Mouse (Mus musculus) stomach, embryonic 16.5 days (tissue): ENCODE data around the gene Chka. TPM values are rescaled to one million over a fixed set of nuclear protein-coding genes. Genes with fewer than 3 reads are reported as not detected.

ENCODE experiments used
- ATAC-seq: fragments of 200-750 bp; cut with Nextera tagmentation; 2 replicates; pipeline ENCODE4 v1.8.0; 2017; ENCODE audit warnings: moderate number of reproducible peaks, moderate TSS enrichment; ENCODE audit not compliant: insufficient read depth, low FRiP score
- H3K27ac ChIP-seq: fragments of 300-500 bp; sonication (generic); 2 replicates; pipeline ENCODE4 v1.5.1; 2014; ENCODE audit warnings: low read length
- H3K27me3 ChIP-seq: fragments of 300-500 bp; sonication (generic); 2 replicates; pipeline ENCODE4 v1.6.1; 2014; ENCODE audit warnings: low read length, control low read depth, mixed read lengths; ENCODE audit not compliant: control insufficient read depth, insufficient read depth
- H3K36me3 ChIP-seq: fragments of 300-500 bp; sonication (generic); 2 replicates; pipeline ENCODE4 v1.6.1; 2014; ENCODE audit warnings: low read length; ENCODE audit not compliant: control insufficient read depth, insufficient read depth
- H3K4me1 ChIP-seq: fragments of 300-500 bp; sonication (generic); 2 replicates; pipeline ENCODE4 v1.6.1; 2014; ENCODE audit warnings: low read length, control low read depth, mixed read lengths; ENCODE audit not compliant: control insufficient read depth, insufficient read depth
- H3K4me2 ChIP-seq: fragments of 300-500 bp; sonication (generic); 2 replicates; pipeline ENCODE4 v1.6.1; 2014; ENCODE audit warnings: low read depth, low read length, mixed read lengths
- H3K4me3 ChIP-seq: fragments of 300-500 bp; sonication (generic); replicated peaks from 2 replicates; pipeline ENCODE4 v1.5.1; 2014; ENCODE audit warnings: mild to moderate bottlenecking, low read length
- H3K9ac ChIP-seq: fragments of 300-500 bp; sonication (generic); 2 replicates; pipeline ENCODE4 v1.6.1; 2014; ENCODE audit warnings: low read length
- H3K9me3 ChIP-seq: fragments of 300-500 bp; sonication (generic); replicated peaks from 2 replicates; pipeline ENCODE4 v1.6.1; 2016; ENCODE audit warnings: low read length, control low read depth; ENCODE audit not compliant: control insufficient read depth
- WGBS: fragments of 180-500 bp; shearing (Covaris S2); extraction: QIAGEN DNeasy Blood & Tissue Kit; methylation state at CpG from one replicate; pipeline ENCODE4 v1.1.7; 2014; 5-methylcytosine and 5-hydroxymethylcytosine counted together
- polyA plus RNA-seq: library from polyadenylated mRNA; unstranded; fragments of >200 nt; fragmentation: Nextera tagmentation; extraction: Ambion mirVana; gene quantifications from 2 replicates; pipeline ENCODE4 v1.2.1, GENCODE M21; 2015

The Chka gene
- polyA plus RNA-seq, 1 experiment from 2014 or later, result 42.2 TPM

DNA sequence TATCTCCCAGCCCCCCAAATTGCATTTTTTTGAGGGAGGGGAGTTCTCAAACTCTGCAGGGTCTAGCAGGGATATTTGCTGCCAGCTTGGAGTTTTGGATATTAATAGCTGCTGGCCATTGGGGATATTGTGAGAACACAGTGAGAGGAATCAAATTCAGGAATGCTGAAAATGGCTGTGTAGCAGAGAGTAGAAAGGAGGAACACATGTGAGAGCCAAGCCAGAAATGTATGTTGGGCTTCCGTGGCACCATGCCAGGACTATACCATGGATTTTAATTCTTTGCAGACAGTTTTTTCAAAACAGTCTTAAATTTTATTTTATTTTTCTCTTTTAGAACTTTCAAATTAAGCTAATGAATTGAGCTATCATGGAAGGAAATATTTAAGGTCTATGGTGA is 16.7 kb downstream of the Chka start:
- no peak overlapping the region for H3K4me3 ChIP-seq
- no peak overlapping the region for H3K4me2 ChIP-seq
- no peak overlapping the region for H3K9ac ChIP-seq
- H3K36me3 ChIP-seq, result peaks cover 2% of the 10 kb centered on the region
- ATAC-seq, result no peak
- H3K27ac ChIP-seq, result no peak overlapping the region
- no peaks in the 10 kb centered on the region for H3K9me3 ChIP-seq
- 86% methylated on average over 1 of the region's 1 CpGs for WGBS
- no peaks in the 10 kb centered on the region for H3K27me3 ChIP-seq
- H3K4me1 ChIP-seq, result 0 out of 2 replicates have a peak, but pooled peaks cover 2% of the 10 kb centered on the region

DNA sequence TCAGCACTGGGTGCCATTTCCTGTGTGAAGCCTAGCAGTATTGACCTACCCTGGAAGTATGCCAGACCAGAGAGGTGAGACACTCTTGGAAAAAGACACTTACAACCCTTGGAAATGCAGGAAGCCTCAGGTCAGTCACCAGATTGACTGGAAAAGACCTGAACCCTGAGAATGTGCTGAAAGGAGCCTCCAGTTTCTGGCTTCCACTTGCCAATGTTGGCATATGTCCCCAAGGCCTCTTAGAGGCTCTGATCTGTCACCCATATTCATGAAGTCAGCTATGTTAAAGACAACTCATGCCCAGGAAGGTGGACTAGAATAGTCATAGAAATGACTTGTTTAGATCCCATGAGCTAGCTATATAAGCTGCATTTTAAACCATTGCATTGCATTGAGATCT is 19.9 kb downstream of the Chka start:
- Histone ChIP-seq H3K27me3 (no peaks in the 10 kb centered on the region), H3K9me3 (no peaks in the 10 kb centered on the region), H3K36me3 (no peaks in the 10 kb centered on the region), H3K4me1 (peaks cover 10% of the 10 kb centered on the region; the same call in 1 of the 2 replicates), H3K4me2 (no peak overlapping the region), H3K4me3 (no peak overlapping the region), H3K27ac (no peak overlapping the region), H3K9ac (no peak overlapping the region)
- no peak for ATAC-seq

DNA sequence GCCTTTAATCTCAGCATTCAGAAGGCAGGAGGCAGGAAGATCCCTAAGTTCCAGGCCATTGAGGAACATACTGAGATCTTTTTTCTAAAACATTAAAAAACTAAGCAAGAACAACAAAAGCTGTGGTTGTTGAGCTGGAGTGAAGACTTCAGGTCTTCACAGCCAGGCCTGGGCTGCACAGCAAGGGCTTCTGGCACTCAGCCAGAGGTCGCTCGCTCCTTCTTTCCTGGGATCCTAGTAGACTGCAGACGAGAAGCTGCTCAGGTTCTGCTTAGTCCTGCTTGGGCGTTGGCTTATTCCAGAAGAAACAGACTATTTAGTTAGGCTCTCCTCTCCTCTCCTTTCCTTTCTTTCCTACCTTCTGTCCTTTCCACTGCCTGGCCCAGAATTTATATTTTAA is 20.8 kb downstream of the Chka start:
- Histone ChIP-seq H3K36me3 (no peaks in the 10 kb centered on the region), H3K4me3 (no peak overlapping the region), H3K27ac (no peak overlapping the region), H3K4me1 (peaks cover 10% of the 10 kb centered on the region; the same call in 1 of the 2 replicates), H3K27me3 (no peaks in the 10 kb centered on the region), H3K9ac (no peak overlapping the region), H3K9me3 (no peaks in the 10 kb centered on the region), H3K4me2 (no peak overlapping the region)
- WGBS, result 44% methylated on average over 4 of the region's 4 CpGs
- ATAC-seq, result no peak

DNA sequence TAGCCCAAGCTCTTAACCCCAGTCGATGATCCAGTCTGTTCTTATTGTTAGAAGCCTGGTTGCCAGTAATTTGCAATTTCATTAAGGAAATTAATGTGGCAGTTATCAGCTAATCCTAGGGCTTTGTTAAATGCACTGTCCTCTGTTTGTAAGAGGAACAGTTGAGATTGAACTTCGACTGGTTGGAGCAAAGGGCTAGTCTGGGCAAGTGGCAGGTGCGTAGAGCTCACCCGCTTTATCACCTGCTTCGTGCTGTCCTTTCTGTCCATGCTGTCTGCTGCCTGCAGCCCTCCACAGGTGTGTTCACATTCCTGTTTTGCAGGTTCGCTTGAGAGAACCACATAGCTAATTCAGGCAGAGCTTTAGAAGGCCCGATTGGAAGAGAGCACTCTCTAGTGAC is 23.5 kb downstream of the Chka start:
- Histone ChIP-seq H3K4me2 (no peak overlapping the region), H3K4me3 (no peak overlapping the region), H3K27ac (peak overlapping the region; percentile 58; the same call in 1 of the 2 replicates), H3K4me1 (peaks cover 14% of the 10 kb centered on the region; the same call in 1 of the 2 replicates), H3K9ac (no peak overlapping the region), H3K9me3 (no peaks in the 10 kb centered on the region), H3K36me3 (no peaks in the 10 kb centered on the region), H3K27me3 (no peaks in the 10 kb centered on the region)
- 70% methylated on average over 7 of the region's 7 CpGs for WGBS
- ATAC-seq, result peak; percentile 44; the same call in 1 of the 2 replicates

DNA sequence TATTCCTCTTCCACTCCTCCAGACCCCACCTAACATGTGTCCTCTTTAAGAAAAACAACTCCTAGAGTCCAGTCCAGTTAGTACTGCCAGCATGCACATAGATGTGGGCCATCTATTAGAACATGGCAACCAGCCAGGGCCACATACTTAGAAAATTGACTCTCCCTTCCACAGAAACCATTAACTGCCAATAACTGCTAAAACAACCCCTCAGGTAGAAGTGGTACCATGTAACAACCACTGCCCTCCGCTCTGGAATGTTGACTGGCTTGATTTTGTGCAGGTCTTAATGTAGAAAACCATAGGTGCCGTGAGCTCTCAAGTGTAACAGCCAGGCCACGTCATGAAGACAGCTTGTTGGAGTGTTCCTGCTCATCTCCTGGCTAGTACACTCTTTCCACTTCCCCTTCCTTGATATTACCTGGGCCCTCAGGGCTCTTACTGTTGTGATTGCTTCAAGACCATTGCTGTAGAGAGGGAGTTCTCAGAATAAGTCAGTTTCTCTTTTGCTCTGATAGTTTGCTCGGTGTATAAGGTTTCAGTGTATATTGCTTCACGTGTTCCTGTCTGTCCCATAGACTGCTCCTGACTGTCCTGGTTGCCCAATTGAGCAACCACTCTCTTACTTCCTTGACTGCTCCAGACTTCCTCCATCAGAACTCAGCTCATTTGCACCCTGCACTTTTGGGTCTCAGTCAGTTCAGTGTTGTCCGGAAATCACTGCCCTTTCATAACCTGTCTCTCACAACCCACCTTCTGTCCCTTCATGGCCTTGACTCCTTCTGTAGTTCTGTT is 28.7 kb downstream of the Chka start:
- no peak overlapping the region for H3K9ac ChIP-seq
- no peaks in the 10 kb centered on the region for H3K36me3 ChIP-seq
- WGBS, result 85% methylated on average over 6 of the region's 6 CpGs
- H3K9me3 ChIP-seq, result no peaks in the 10 kb centered on the region
- H3K4me2 ChIP-seq, result no peak overlapping the region
- H3K4me3 ChIP-seq, result no peak overlapping the region
- H3K4me1 ChIP-seq, result peaks cover 23% of the 10 kb centered on the region
- no peak for ATAC-seq
- no peak overlapping the region; the same call in 1 of the 2 replicates for H3K27ac ChIP-seq
- H3K27me3 ChIP-seq, result no peaks in the 10 kb centered on the region

DNA sequence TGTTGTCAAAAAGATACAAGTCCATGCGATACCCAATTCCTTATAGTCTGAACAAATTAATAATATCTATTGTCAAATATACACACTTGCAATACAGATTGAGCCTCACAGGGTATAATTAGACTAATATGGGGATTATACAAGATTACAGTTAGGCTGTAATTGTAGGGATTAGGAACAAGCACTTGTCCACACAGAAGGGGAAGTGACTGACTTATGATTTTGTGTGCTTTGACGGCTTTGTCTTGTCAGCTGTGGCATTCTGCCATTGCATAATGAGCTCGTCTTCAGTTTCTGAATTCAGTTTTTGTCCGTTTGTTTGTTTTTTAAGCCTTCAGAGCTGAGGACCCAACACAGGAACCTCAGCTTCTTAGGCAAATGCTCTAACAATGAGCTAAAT is 30.6 kb downstream of the Chka start:
- Histone ChIP-seq H3K9ac (no peak overlapping the region), H3K27ac (0 out of 2 replicates have a peak overlapping the region, but pooled peaks have one; percentile 2), H3K27me3 (no peaks in the 10 kb centered on the region), H3K4me3 (no peak overlapping the region), H3K9me3 (no peaks in the 10 kb centered on the region), H3K4me1 (peaks cover 19% of the 10 kb centered on the region), H3K4me2 (no peak overlapping the region), H3K36me3 (no peaks in the 10 kb centered on the region)
- no peak for ATAC-seq
- WGBS, result 73% methylated on average over 4 of the region's 4 CpGs

DNA sequence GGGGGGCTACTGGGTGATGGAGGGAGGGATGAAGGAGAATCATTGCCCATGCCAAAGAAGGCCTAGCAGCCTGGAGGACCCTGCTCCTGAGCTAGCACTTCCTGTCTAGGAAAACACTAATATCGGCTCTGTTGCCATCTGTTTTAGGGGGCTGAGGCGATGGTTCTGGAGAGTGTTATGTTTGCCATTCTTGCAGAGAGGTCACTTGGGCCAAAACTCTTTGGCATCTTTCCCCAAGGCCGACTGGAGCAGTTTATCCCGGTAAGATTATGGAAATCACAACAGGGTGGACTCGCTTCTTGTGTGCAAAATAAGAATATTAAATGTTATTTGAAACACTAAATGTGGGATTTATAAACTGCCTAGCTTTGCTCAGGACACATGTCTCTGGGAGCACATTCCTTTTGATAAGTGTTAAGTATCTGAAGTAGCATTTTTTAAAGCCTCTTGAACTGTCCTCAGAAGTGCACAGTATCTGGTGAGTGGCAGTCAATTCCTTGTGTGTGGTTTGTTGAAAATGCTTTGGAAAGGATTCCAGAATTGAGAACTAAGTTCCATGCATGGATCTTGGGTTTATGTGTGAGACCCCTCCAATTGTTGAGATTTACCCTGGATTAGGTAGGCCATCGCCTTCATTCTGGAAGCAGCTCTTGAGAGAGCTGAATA is 32.9 kb downstream of the Chka start:
- Histone ChIP-seq H3K27me3 (no peaks in the 10 kb centered on the region), H3K9ac (no peak overlapping the region), H3K27ac (no peak overlapping the region), H3K4me3 (no peak overlapping the region), H3K36me3 (peaks cover 1% of the 10 kb centered on the region; the same call in 1 of the 2 replicates), H3K9me3 (no peaks in the 10 kb centered on the region), H3K4me2 (no peak overlapping the region), H3K4me1 (peaks cover 19% of the 10 kb centered on the region)
- no peak for ATAC-seq
- WGBS, result 47% methylated on average over 6 of the region's 6 CpGs

DNA sequence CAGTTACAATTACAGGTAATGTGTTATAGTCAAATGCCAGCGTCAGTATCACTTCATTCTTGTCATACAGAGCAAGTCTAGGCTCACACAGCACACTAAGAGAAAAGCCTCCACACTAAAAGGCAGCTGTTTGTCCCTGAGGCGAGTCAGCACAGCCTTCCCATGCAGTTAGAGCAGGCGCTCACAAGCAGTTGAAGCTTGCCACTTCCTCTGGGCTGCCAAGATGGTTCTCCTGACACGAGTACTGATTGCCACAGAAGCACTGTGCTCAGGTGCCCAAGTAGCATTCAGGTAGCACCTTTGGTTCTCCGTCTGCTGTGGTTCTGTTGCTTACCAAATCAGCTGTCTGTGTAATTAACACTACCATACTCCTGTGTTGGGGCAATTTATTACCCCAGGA is 37.5 kb downstream of the Chka start:
- H3K4me3 ChIP-seq, result no peak overlapping the region
- H3K27ac ChIP-seq, result no peak overlapping the region
- no peak for ATAC-seq
- WGBS, result 88% methylated on average over 5 of the region's 5 CpGs
- H3K27me3 ChIP-seq, result no peaks in the 10 kb centered on the region
- no peaks in the 10 kb centered on the region for H3K9me3 ChIP-seq
- peaks cover 24% of the 10 kb centered on the region for H3K36me3 ChIP-seq
- no peak overlapping the region for H3K9ac ChIP-seq
- peaks cover 4% of the 10 kb centered on the region; the same call in 1 of the 2 replicates for H3K4me1 ChIP-seq
- no peak overlapping the region for H3K4me2 ChIP-seq

DNA sequence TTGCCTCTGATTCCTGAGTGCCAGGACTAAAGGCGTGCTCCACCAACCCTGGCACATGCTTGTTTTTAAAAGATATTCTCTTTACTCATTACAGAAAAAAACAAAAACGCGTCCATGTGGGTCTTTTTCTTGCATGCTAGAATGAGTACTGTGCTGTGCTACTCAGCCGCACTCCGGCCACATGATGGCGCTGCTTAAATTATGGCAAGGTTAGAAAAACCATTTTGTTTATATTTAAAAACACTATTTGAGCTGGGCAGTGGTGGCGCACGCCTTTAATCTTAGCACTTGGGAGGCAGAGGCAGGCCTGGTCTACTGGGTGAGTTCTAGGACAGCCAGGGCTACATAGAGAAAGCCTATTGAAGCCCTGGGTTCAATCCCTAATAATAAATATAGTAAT is 38.6 kb downstream of the Chka start:
- Histone ChIP-seq H3K4me1 (no peaks in the 10 kb centered on the region), H3K4me2 (no peak overlapping the region), H3K27me3 (no peaks in the 10 kb centered on the region), H3K4me3 (no peak overlapping the region), H3K27ac (no peak overlapping the region), H3K36me3 (peaks cover 29% of the 10 kb centered on the region), H3K9me3 (no peaks in the 10 kb centered on the region), H3K9ac (no peak overlapping the region)
- ATAC-seq, result no peak
- 80% methylated on average over 8 of the region's 8 CpGs for WGBS
